Mouse (Mus musculus) right cerebral cortex, postnatal 25 days (tissue): Measurements from ENCODE around the gene Aplp2.

Experiments
- DNase-seq: peaks from one replicate; pipeline ENCODE4 v3.0.0; 2022

Aplp2 gene

DNA sequence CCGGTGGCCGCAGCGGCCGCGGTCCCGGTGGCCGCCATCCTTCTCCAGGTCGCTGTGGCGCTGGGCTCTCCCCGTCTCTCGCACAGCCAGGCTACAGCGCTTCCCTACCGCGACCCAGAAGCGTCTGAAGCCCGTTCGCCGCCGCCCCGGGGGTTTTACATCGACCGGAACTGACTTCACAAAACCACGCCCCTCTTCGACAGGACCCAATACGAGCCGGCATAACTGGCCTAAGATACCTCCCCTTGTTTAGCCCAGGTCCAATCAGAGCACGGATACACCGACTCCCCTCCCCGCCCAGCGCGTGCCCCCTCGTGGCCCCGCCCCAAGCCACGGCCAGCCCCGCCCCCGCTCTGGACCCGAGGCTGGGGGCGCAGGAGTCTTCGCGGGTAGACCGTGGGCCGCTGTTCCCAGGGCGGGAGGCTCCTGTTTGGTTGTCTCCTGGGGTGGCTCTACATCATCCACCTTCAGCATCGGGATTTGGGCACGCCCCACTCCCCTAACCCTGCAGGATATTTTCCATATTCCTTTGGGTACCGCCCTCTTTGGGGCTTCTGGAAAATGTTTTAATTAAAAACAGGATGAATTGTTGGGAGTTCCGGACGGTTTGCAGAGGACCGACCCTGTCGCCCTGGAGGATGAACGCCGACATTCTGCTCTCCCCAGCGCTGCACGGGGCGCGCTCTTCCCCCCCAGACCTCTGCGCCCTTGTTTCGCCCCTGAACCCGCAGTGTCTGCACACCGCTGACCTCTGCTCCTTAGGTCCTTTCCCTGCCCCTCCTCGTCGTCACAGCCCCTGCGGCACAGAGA lies at the start of gene Aplp2:
Aplp2 (minus strand) TSS at position 126 of the 810 bp plus-strand sequence.
- peak; percentile 95 for DNase-seq

DNA sequence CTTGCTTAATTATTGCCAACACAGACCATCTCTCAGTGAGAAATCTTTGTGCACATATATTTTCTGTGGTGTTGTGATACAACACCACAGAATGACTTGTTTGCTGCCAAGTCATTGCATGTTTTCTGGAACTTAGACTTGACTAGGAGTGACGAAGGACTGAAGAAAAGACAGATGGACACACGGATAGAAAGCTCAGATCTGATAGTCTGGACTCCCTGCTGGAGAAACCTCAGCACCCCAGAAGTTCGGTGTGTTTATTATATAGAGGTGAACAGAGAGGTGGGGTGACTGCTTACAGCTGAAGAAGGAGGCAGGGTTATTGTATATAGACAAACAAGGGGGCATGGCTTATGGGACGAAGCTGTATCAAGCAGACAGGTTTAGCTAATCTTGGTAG lies 48.6 kb upstream of the Aplp2 start:
- DNase-seq, result no peak

DNA sequence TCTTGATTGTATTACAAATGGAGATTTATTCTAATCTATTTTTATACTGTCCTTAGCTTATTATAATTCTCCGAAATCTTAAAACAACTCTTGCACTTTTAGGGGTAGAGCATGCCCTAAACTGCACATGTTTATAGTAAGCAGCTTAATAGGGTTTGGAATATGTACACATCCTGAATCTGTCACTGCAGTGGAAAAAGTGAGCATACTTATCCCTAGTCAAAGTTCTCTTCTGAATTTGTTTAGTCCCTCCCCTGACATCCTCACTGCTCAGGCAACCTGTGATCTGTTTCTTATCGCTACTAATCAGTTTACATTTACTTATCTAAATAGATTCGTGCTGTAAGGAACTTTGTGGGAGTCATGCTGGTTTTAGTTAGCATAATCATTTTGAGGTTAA lies 46.6 kb upstream of the Aplp2 start:
- no peak for DNase-seq

DNA sequence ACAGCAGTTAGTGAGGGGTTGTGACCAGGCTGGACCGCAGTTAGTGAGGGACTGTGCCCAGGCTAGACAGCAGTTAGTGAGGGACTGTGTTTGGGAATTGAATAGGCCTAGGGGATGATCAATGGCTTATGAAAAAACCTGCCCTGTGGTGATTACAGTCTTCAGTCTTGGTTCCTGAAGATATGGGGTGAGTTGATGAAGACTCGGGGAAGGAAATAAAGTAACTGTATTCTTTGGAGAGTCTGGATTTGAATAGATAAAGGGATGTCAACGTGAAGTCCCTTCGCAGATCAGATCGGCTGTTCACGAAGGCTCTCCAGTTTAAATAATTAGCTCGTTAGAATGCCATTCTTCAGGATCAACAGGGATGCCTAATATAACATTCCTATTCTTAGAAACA lies 44.3 kb upstream of the Aplp2 start:
- DNase-seq, result no peak

DNA sequence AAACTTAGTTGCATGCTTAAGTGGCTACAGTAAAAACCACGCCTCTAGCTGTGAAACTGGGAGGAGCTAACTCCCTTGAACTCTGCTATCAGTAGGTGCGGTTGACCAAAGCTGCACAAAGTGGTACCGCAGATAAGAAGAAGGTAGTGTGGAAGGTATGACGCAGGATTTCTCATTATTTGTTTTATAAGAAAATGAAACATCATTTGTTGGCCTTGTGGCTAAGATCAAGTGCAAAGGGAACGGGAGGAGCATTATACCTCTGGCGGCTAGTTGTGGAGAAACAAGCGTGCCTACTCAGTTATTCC lies 43.0 kb upstream of the Aplp2 start:
- DNase-seq, result no peak

DNA sequence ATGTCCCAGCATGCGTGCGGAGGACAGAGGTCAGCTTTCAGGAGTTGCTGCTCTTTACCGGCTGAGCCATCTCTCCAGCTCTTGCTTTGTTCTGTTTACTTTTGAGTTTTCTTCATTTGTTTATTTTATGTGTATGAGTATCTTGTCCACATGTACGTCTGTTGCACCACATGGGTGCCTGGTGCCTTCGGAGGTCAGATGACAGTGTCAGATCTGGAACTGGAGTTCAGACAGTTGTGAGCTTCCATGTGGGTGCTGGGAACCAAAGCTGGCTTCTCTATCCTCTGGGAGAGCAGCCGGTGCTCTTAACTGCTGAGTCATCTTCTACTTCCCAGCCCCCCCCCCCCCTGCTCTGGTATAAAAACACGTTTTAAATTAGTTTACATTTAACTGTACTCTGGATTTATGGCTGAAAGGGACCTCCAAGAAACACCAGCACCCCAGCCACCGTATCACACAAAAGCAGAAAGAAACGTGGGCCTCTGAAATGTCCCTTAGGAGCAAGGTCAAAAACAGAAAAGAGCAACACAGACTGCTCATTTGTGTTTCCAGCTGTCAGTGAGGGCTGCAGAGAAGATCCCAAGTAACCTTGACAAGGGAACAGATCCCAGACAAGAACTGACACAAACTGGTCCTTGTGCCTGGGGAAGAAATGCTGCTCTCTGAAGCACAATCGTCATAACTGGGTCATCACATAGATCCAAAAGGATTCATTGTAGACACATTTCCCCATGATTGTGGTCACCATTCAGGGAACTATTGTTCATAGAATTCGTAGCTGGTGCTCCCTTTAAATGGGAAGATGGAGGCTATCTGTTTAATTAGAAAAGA lies 42.5 kb upstream of the Aplp2 start:
- DNase-seq, result no peak

DNA sequence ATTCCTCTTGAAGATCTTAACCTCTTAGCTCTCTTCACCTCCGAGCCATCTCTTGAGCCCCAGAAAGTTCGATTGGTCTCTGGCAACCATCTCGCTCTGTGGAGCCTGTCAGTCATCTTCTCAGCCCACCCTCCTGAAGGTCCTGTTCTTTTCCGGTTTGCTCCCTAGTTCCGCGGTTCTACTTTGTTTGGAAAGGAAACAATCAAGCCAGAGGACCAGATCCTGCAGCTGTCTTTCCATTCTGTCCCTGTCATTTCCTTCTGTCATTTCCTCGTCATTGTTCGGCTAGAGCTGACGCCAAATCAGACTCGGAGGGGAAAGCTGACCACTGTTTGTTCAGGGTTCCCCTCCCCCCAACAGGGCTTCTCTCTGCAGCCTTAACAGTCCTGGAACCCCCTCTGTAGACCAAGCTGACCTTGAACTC lies 41.7 kb upstream of the Aplp2 start:
- no peak for DNase-seq

DNA sequence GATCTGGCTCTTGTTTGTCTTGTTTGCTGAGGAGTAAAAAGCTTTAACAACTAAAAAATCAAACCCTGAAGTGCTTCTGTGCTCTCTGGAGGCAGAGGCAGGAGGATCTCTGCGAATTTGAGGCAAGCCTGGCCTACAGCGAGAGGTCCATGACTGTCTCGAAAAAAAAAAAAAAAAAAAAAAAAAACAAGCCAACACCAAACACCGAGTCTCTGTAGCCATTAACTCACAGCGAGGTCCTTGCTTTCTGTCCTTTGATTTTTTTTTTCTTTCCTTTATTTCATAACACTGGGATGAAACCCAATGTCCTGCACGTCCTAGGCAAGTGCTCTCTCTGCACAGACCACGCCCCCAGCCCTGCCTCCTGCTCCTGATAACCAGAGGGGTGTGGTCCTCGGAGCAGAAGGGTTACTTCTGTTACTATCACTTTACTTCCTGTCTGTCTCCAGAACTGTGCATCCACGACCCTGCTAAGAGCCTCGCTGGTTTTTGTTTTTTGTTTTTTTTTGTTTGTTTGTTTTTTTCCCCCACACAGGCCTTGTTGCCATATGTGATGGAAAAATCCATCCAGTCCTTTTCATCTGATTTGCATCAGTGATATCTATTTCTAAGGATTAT lies 40.7 kb upstream of the Aplp2 start:
- DNase-seq, result no peak

DNA sequence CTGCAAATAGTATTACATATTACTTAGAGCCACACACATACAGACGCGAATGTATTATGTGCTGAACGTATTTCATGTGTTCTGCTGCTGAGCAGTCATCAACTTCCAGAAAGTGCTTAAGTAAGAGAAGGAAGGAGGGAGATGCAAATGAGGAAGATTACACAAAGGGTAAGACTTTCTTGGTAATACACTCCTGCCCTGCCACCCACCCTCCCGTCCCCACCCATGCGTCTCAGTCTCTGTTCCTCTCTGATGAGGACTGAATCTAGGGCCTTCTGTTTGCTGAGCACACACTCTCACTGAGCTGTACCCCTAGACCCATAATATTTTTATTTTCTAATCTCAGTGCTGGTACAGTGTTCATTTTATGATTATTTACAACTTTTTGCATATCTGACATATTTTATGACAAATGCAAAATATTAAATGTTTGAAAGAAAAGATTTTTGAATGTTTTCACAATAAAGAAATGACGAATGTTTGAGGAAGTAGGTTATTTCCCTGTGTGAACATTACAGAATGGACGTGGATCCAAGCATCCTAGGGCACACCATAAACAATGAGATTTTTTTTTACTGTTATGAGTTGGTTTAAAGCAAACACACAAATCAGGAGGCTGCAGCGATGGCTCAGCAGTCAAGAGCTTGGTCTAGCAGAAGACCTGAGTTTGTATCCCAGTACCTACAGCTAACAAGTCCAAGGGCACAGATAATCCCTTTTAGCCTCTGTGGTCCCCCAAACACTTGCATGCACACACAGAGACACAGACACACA lies 36.0 kb upstream of the Aplp2 start:
- DNase-seq, result no peak

DNA sequence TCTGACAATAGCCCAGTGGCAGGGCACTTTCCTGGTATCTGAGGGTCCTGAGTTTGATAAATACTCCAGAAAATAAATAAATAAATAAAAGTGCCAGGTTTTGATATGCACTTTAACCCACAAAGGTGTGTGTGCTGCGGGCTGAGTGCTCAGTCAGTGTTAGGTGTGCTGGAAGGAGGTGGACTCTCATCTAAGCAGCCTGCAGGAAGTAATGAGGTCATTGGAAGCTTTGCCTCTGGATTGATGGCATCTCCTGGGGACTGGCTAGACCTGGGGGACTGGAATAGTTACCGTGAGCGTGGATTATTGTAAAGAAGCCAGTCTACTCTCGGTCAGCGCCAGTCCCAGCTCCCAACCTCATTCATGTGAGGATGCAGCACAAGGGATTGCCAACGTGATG lies 34.8 kb upstream of the Aplp2 start:
- no peak for DNase-seq

DNA sequence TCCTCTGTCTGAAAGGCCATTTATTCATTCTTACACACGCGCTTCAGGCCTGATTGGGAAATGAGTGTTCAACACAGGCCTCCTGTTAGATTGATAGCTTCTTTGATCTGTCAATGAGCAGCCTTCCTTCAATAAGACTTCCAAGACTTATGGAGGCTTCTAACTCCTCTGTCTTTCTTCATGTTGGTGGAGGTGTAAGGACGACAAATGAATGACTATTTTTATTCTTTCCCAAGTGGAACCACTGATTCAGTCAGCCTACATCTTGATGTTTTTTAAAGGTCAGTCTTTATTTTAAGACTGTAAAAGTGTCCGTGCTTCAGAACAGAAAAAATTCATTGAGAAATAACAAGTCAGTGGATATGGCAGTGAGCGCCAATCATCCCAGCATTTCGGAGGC lies 33.4 kb upstream of the Aplp2 start:
- no peak for DNase-seq

DNA sequence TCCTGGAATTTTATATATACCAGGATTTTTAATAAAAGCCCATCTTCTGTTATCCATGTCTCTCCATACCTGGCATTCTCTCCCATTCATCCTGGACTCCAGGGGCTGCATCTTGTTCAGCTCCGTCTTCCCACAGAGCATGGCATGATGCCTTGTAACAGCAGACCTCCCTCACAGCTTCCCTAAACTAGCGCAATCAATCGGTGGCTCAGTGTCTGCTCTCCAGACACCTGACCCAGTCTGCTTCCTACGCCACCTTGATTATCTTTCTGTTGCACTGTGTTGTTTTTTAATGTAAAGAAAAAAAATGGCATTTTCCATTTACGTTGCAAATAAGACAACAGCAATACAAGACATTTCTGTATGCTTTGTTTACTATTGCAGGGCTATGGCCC lies 32.3 kb upstream of the Aplp2 start:
- DNase-seq, result no peak

DNA sequence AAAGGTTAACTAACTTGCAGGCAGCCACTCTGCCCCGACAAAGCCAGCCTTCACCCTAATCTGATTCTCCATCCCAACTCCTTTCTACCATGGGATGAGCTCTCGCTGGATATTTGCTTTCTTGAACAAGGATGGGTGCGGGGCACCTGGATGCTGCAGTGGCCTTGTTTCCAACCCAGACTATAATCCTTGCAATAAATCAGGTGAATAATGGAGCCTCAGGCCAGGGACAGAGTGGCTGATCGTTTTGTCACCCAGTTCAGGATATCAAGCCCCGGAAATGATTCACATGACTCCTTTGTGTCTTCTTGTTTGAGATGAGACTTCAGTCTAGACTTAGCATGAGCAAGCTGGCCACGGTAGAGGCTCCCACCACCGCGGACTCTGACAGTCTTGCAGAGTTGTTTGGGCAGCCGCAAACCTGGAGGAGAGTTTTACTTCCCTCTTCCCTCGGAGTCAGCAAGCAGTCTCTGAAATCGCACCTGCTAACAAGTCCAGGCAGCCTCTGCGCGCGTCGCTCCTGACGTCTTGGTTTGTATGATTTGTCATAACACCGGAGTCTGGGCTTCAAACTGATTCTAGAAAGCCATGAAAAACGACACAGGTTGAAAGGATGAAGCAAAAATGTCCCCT lies 31.8 kb upstream of the Aplp2 start:
- DNase-seq, result no peak

DNA sequence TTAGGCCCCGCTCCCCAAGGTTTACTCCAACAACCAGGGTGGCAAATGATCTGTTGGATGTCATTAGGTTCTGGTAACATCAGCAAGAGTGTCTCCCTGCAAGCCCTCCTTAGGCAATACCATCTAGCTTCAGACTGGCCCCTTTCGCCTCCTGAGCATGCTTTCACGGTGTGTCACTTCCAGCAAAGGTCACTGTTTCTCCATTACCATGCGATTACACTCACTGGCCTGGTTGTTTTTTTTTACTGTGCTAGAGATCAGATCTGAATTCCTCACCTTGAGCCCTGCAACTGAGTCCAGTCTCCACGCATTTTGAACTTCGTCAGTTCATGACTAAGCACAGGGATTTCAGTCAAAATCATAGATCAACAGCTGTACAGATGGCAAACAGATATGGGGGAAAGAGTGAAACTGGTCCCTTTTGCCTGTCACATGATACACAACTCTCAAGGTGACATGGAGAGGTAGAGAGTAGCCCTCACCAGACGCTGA lies 29.6 kb upstream of the Aplp2 start:
- DNase-seq, result no peak

DNA sequence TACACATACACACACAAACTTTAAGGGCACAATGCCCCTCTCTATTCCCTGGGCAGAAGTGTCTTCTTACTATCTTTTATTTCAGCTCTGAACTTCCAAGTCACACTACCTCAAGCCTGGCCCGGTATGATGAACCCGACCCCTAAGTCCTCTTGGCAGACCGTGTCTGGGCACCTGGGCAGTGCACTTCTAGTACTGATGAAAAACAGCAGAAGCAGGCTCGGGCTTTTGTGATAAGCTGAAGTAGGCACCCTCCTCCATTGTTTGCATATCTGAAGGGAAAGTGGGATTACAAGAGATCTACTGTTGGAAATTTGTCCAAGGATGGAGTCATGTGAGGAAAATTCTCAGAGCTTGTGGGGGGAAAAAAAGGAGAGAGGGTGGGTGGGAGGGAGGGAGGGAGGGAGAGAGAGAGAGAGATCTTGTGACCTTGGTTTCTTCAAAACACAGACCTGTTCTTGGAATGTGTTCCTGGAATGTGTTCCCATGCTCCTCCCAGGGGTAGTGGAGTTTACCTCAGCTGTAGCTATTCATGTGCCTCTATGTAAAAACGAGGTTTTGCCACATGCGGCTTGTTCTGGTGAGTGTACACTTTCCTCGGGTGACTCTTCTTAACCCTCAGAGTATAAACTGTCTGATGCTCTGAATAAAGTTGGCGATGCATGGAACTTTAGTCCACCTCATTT lies 29.1 kb upstream of the Aplp2 start:
- DNase-seq, result no peak

DNA sequence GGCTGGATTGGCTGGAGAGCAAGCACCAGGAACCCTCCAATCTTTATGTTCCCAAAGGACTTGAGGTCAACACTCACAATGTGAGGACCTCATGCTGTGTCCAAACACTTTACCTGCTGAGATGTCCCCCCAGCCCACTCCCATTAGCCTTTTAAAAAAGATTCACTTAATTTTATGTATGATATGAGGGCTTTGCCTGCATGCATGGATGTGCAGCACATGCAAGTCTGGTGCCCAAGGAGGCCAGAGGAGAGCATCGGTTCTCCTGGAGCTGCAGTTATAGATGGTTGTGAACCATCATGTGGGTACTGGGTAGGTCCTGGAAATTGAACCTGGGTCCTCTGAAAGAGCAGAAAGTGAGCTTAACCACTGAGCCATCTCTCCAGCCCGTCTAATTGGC lies 27.9 kb upstream of the Aplp2 start:
- DNase-seq, result no peak

DNA sequence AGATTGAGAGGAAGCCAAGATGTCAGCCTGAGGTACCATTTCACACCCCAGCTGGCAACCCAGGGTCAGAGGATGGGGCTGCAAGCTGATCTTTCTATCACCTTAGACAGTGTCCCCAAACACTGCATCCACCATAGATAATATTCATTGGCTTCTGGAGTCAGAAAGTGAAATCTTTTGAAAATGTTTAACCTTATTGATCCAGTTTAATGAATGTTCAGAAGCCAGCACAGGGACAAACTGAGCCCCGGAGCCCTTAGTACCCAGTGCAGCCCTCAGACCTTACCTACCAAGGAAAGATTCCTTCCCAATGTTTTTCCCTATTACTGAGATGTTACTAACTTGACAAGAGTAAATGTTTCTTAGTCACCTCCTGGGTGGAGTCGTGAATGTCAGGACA lies 26.9 kb upstream of the Aplp2 start:
- DNase-seq, result no peak

DNA sequence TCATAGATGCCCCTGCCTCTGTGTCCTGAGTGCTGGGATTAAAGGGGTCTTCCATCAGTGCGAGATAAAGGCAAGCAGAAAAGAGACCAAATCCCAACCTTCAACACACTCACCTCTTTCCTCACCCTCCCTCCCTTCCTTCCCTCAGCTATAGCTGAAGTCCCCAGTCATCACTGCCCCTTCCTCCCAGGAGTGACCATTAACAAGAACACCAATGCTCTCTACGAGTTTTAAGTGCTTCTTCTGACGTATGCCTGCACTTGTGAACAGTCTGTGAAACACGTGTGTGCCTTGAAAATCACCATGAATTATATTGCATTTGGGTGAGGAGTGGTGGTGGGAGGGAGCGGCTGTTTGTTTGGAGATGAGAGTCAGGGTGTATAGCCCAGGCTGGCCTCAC lies 24.5 kb upstream of the Aplp2 start:
- no peak for DNase-seq

DNA sequence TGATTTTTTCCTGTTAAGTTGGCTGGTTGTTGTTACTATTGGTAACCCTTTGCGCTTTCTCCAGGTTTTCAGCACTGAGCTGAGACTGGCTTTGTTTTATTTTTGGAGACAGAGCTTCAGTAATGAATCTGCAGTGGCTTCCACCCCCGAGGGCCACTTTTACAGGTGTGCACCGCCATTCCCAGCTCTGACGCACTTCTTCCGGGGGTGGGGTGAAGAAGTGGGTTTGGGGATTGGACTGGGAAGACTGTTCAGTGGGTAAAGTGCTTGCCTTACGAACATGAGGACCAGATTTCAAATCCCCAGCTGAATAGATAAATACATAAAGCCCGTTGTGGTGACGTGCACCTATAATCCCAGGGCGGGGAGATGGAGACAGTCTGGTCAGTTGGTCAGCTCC lies 23.9 kb upstream of the Aplp2 start:
- no peak for DNase-seq

DNA sequence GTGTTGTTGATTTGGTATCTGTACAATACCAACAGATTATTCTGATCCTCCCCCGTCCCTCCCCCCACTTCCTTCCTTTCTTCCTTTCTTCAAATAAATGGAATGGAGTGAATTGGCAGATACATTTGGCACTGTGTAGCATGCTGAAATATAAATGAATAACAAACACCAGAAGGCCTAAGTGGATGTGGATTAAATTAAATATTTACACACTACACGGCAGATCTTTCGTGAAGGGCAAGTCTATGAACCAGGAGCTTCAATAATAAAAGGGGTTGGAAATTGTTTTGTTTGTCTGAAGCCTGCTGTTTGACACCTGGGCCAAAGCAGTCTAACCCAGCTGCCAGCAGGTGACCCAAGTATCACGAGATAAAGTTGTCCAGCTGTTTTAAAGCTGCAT lies 23.4 kb upstream of the Aplp2 start:
- no peak for DNase-seq

DNA sequence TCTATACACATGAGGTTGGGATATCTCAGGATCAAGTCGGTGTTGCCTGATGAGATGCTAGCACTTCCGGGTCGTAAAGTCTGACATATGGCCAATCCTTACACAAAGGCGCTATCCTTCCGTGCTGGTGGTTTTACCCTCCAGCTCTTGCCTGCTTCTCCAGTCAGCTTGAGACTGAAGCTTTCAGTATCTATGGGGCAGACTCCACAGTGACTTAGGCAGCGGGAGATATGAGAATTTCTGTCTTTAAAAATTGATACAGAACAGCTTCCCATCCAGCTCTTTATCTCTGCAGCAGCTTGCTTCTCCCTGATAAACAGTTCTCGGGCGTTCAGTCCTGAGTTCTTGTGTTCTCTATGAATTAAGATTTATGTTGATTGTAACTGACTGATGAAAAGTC lies 14.9 kb upstream of the Aplp2 start:
- DNase-seq, result no peak

DNA sequence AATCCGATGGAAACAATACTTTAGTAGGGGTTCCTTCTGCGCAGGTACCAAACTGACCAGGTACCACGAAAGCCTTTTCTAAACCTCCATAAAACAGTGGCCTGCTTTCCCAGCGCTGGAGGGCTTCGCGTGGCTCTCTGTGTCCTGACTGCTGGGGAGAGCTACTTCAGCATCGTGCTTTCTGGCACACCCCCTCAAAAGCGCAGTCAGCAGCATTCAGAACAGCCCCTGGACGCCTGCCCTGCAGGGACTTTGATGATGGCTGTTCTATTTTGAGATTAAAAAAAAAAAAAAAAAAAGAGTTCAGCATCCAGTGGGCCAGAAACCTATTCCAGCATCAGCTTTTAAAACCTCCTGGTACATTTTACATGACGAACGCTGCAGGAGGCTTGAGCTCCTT lies 14.2 kb upstream of the Aplp2 start:
- DNase-seq, result peak; percentile 36
